Mouse (Mus musculus) brain, adult 2 months (tissue): ENCODE data around the gene Ticam1.
"Not testable (repeated sequence)": the region's sequence is repeated elsewhere in the genome, so short reads cannot be mapped to it uniquely, and the experiment has no call there.

ENCODE experiments used
- DNase-seq: peaks from one replicate; pipeline ENCODE4 v3.0.0; 2011; ENCODE audit warnings: low read depth, low spot score

Ticam1 gene

DNA sequence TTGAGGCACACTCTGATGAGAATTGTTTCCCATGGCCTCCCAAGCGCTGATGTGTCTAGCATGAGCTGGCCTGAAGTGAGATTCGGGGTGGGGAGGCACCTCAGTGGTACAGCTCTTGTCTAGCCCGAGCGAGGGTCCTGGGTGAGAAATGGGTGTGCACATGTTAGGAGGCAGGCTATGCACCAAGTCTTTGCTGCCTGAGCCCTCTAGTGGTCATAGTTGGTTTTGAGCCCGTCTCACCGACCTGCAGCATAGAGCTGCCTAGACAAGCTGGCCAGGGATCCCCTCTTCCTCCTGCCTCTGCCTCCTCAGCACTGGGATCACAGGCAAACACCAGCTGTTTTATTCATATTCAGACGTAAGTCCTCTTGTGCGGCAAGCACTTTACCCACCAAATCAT, 12.6 kb downstream of the Ticam1 start:
- DNase-seq: peak; percentile 90

GRCm38 (mm10) chr17:56262645-56263094, 13.9 kb downstream of the Ticam1 start:
- no peak for DNase-seq

- no peak for DNase-seq
Observed at GRCm38 (mm10) chr17:56261166-56261565, 15.4 kb downstream of the Ticam1 start.

DNA sequence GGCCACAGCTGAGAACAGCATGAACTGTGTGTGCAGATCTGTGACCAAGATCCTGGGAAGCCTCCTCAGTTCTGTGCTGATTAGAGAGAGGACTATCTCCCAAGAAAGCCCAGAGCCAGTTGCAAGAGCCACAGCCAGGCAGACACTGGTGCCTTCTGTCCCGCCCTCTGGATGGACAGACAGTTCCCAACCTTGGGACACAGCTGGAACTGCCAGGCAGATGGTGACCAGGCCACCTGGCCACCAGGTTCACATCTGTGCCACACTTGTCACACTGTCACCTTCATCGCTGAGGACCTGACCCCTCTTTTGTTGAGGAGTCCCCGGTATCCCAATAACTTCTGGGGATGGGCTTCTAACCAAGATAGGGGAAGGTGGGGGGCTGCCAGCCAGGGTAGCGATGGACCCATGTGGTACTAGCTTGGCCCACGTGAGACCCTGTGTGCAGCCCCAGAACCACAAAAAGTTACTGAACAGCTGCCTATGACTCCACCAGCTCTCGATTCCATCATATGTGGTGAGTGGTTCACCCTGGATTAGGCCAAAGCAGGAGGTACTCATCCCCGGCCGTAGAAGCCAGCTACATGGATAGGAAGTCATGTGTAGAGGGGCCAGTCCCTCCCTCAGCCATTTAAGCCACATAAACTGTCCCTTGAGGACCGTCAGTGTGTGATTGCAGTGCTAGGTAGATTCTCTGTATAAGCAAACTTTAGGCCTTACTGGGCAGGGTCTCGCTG, 17.1 kb downstream of the Ticam1 start:
- no peak for DNase-seq

DNA sequence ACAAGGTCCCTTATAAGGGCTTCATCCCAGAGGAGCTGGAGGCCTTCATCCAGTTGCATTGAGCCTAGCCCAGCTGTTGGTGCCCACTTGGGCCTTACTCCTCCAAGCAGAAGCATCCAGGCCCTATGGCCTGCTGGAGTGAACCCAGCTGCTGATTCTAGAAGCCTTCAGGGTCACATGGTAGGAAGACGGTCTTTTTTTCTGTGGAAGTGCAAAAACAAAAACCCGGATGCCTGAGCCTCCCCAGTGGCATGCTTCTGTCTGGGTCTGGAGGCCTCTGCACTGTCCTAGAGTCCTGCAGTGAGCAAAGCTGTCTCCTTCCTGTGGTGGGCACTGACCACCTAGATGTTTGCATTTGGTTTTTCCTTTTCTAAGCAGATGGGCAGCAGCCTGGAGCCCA, 17.8 kb downstream of the Ticam1 start:
- DNase-seq: not testable (repeated sequence)

- DNase-seq: not testable (repeated sequence)
Observed at GRCm38 (mm10) chr17:56258269-56258668, 18.3 kb downstream of the Ticam1 start.

- no peak for DNase-seq
Observed at GRCm38 (mm10) chr17:56257181-56257894, 19.2 kb downstream of the Ticam1 start.

- DNase-seq: peak; percentile 99
Observed at GRCm38 (mm10) chr17:56256239-56256881, 20.2 kb downstream of the Ticam1 start, which contains the start of gene Fem1a. TSS of gene Fem1a (plus strand) at chr17:56256810.

- peak; percentile 100 for DNase-seq
Observed at GRCm38 (mm10) chr17:56255863-56256238, 20.7 kb downstream of the Ticam1 start.

DNA sequence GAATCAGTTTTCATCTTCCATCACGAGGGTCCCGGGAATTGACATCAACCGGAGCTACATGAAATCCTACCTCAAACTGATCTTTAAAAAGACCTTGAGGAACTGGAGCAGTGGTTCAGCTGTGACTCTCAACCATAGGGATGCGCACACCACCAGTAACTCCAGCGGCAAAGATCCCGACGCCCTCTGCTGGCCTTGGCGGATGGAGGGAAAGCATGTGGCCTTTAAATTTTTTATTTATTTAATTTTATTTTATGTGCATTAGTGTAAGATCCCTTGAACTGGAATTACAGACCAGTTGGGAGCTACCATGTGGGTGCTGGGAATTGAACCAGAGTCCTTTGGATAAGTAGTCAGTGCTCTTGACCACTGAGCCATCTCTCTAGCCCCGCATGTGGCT, 21.2 kb downstream of the Ticam1 start:
- peak; percentile 79 for DNase-seq

GRCm38 (mm10) chr17:56254695-56255094, 21.9 kb downstream of the Ticam1 start:
- no peak for DNase-seq

DNA sequence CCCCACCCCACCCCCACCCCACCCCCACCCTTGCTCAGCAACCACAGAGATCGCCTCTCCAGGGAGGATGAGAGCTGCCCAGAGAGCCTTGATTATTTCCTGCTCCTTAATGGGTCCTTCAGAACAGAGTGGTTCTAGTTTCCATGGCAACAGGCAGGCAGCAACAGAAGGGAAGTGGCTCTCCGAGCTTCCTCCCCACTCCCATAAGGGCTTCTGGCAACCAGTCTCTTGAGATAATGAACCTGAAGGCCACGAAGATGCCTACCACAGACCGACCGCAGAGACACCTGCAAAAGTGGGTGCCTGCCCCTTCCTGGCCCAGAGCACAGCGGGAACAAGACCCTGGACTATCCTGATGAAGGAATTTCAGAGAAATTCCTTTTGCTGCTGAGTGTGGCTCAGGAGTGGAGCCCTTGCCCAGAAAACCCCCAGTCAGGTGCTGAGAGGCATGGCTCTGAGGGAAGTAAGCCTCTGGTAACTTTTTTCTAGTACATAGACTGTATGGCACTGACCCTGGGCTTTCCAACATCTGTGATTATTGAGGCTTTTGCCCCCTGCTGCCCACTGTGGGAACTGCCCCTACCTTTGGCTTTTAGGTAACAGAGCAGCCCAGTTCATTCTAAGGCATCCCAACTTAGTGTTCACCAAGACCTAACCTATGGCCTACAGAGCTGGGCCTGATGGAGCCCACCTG, 25.3 kb downstream of the Ticam1 start:
- DNase-seq: peak; percentile 92

- DNase-seq: no peak
Observed at GRCm38 (mm10) chr17:56245608-56246007, 31.0 kb downstream of the Ticam1 start.

GRCm38 (mm10) chr17:56241541-56242401, 34.8 kb downstream of the Ticam1 start:
- peak; percentile 97 for DNase-seq

- DNase-seq: peak; percentile 97
Observed at GRCm38 (mm10) chr17:56233818-56234469, 42.6 kb downstream of the Ticam1 start.

GRCm38 (mm10) chr17:56233389-56233788, 43.2 kb downstream of the Ticam1 start:
- DNase-seq: peak; percentile 13

- peak; percentile 91 for DNase-seq
Observed at GRCm38 (mm10) chr17:56229943-56230342, 46.6 kb downstream of the Ticam1 start.

DNA sequence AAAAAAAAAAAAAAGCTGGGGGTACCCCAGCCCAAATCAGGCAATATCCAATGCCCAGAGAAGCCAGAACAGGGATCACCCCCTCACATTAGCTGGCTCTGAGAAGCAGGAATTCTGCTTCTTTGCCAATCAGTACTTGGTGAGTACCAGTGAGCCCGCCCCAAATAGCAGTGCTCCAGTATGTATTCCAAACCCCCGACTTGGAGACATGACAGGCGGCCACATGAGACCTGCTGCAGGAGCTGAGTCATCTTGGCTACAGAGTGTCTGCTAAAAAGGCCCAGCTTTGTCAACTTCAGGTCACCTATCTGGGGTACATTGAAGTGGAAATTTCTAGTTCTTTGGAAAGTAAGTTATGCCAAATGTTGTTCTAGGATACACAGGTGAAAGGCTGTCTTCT, 50.0 kb downstream of the Ticam1 start:
- peak; percentile 32 for DNase-seq

GRCm38 (mm10) chr17:56224916-56225315, 51.7 kb downstream of the Ticam1 start:
- DNase-seq: no peak

GRCm38 (mm10) chr17:56219805-56220204, 56.8 kb downstream of the Ticam1 start:
- DNase-seq: no peak
